Mouse (Mus musculus) gastrocnemius, postnatal 25 days (tissue): Measurements from ENCODE around the gene H2-Aa. TPM values are rescaled to one million over a fixed set of nuclear protein-coding genes. Genes with fewer than 3 reads are reported as not detected.

ENCODE experiments used
- DNase-seq: peaks from one replicate; pipeline ENCODE4 v3.0.0; 2022
- total RNA-seq, 2 experiments: library from RNA; stranded (reverse); gene quantifications; 1 replicate in 1 of 2; 2 replicates in 1 of 2; pipeline ENCODE4 v1.2.3; 2021

Gene H2-Aa
- total RNA-seq, 2 experiments from 2014 or later = 4.4 to 4.5 TPM

GRCm38 (mm10) chr17:34263068-34263467 lies 24.6 kb downstream of the H2-Aa start:
- DNase-seq = peak; percentile 30

- DNase-seq = no peak
Measured at GRCm38 (mm10) chr17:34261502-34261901, 26.1 kb downstream of the H2-Aa start.

GRCm38 (mm10) chr17:34260551-34260950 lies 27.1 kb downstream of the H2-Aa start:
- no peak for DNase-seq

GRCm38 (mm10) chr17:34257594-34258375 lies 29.8 kb downstream of the H2-Aa start, which contains the start of gene H2-Ab1:
Gene H2-Ab1 (plus strand): TSS chr17:34257689.
- peak; percentile 52 for DNase-seq

- no peak for DNase-seq
Measured at GRCm38 (mm10) chr17:34256501-34256900, 31.1 kb downstream of the H2-Aa start.

GRCm38 (mm10) chr17:34251666-34252065 lies 36.0 kb downstream of the H2-Aa start:
- no peak for DNase-seq

GRCm38 (mm10) chr17:34249878-34250277 lies 37.7 kb downstream of the H2-Aa start:
- no peak for DNase-seq

DNA sequence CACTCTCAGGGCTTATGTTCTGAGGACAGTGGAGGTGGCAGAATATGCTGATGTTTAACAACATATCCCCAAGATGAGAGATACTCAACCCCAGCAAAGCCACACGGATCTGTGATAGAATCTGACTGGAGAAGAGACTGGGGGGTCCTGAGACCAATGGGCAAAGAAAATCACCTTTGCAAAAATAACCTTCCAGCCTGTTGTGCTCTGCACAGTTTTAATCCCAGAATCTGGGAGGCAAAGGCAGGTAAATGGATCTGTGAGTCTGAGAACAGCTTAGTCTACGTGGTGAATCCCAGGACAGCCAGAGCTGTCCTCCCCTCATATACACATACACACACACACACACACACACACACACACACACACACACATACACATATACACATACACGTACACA lies 38.3 kb downstream of the H2-Aa start:
- DNase-seq = no peak

DNA sequence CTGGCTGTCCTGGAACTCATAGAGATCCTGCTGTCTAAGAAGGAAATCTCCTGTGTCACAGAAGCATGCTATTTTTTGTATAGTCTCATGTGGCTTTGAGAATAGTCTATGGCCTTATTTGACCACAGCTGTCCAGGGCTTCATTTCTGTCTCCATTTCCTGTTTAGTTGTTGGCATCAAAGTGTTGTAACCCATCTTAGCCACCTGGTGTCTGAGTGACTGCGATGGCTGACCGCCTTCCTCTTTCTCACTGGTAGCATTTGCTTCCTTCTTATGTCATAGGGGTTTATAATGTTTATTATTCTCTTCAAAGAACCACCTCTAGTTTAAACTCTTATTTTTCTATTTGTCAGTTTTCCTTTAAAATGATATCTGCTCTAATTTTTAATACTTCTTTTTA lies 38.9 kb downstream of the H2-Aa start:
- DNase-seq = no peak

DNA sequence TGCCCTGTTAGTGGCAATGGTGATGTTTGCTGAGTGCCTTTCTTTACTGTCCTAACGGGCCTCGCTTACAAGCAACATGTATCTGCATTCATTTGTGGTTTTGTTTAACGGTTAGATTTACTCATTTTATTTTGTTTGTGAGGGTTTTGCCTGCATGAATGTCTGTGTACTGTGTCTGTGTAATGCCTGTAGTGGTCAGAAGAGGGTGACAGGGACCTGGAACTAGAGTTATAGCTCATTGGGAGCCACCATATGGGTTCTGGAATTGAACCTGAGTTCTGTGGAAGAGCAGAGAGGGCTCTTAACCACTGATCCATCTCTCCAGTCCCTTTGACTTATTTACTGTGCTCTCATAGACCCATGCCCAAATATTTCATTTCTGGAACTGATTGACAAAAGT lies 40.6 kb downstream of the H2-Aa start:
- no peak for DNase-seq

DNA sequence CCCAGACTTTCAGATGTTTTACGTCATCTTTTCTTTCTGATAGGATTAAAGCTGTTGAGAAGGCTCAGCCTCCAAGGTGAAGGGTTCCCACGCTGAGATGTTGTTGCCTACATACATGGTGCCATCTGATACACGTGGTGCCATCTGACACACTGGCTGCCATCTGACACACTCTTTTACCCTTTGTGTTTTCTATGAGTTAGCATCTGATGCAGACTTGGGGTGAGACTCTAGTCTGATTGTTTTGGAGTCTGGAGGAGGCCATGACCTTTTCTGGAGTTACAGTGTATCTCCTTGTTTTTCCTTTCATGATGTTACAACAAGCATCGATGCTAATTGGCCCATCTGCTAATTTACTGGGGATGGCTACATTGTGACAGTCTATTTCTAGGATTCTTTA lies 43.0 kb downstream of the H2-Aa start:
- DNase-seq = no peak

- no peak for DNase-seq
Measured at GRCm38 (mm10) chr17:34240916-34241315, 46.7 kb downstream of the H2-Aa start.

DNA sequence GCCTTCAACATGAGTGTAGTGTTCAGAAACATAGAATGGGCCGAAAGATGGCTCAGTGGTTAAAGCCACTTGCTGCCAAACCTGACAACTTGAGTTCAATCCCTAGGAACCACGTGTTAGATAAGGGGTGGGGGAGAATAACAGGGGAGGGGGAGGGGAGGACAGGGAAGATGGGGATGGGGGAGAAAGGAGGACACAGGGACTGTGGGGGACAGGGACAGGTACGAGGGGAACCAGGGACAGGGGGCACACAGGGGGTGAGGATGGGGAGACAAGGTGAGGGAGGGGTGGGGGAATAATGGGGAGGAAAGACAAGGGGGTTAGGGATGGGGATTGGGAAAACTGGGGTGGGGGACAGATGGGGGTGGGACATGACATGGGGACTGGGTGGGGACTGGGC lies 47.3 kb downstream of the H2-Aa start:
- DNase-seq = no peak

DNA sequence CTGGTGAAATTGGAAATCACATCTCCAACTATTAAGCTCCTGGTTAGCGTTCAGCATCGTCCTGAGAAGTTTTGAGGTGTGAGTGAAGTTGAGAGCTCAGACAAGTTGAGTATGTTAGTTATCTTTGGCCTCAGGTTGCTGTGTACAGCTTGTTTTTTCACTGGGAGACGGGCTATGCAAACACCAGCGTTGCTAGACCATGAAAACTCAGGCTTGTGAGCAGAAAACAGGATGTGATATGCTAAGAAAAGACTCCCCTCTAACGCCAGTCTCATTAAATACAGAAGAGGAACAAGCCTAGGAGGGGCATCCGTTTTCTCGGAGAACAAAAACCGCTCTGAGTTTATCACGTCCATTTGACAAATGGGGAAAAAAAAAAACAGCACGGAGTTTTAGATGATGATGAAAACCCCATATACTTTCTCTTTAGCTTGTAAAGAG lies 48.0 kb downstream of the H2-Aa start:
- no peak for DNase-seq

- DNase-seq = no peak
Measured at GRCm38 (mm10) chr17:34238706-34239105, 48.9 kb downstream of the H2-Aa start, which contains the start of gene H2-Ob. Gene H2-Ob (plus strand): TSS chr17:34238903.

- no peak for DNase-seq
Measured at GRCm38 (mm10) chr17:34237741-34238140, 49.9 kb downstream of the H2-Aa start.

GRCm38 (mm10) chr17:34236691-34237090 lies 50.9 kb downstream of the H2-Aa start:
- DNase-seq = no peak

DNA sequence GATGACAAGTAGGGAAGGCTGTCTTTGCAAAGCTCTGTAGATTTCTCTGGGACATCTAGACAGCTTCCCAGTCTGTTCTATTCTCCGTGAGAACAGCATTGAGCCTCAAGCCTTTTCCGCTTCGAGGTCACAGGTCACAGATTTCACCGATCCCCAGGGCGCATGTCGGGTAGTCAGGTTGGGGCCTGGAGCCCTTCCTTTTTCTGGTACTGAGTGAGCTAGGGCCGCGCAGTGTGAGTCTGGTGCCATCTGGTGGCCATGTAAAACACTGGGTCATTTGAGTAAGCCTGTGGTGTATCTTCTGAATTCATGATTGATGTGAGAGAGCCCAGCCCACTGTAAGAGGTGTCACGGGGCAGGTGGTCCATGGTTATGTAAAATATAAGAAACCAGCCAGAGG lies 52.7 kb downstream of the H2-Aa start:
- peak; percentile 66 for DNase-seq

Other genes starting within 250 kb of the H2-Aa start
- gene Col11a2, start 248.4 kb downstream of the H2-Aa start, total RNA-seq = 10 to 100 TPM in 1 of 2 experiments, 1 to 10 TPM in 1; 6.5 to 16.7 TPM
- not detected for gene H2-Oa, start 195.5 kb downstream of the H2-Aa start, total RNA-seq
- gene H2-DMa, start 168.3 kb downstream of the H2-Aa start, total RNA-seq = 1 to 10 TPM; 2.8 to 3.1 TPM
- gene Brd2, start 165.2 kb downstream of the H2-Aa start, total RNA-seq = 10 to 100 TPM; 66.7 to 69.1 TPM
- gene H2-DMb2, start 144.5 kb downstream of the H2-Aa start, total RNA-seq = under 1 TPM; 0.28 to 0.67 TPM
- gene H2-DMb1, start 134.8 kb downstream of the H2-Aa start, total RNA-seq = 1 to 10 TPM in 1 of 2 experiments, under 1 TPM in 1; 0.43 to 1.2 TPM
- gene Tap1, start 100.3 kb downstream of the H2-Aa start, total RNA-seq = 1 to 10 TPM; 1.4 to 1.5 TPM
- 1 to 10 TPM; 1.3 to 3.1 TPM for gene Psmb9, start 100.1 kb downstream of the H2-Aa start, total RNA-seq
- gene Psmb8, start 90.1 kb downstream of the H2-Aa start, total RNA-seq = 1 to 10 TPM; 2.9 to 4.8 TPM
- gene Tap2, start 84.3 kb downstream of the H2-Aa start, total RNA-seq = 1 to 10 TPM; 4.3 to 5.1 TPM
- gene H2-Ob, start 48.9 kb downstream of the H2-Aa start, total RNA-seq = under 1 TPM in 1 of 2 experiments, not detected in 1; 0.13 TPM
- gene H2-Ab1, start 30.1 kb downstream of the H2-Aa start, total RNA-seq = 1 to 10 TPM; 2.7 to 3.3 TPM
- 1 to 10 TPM; 3.9 to 5.5 TPM for gene H2-Eb1, start 18.0 kb upstream of the H2-Aa start, total RNA-seq
- not detected for gene H2-Eb2, start 37.8 kb upstream of the H2-Aa start, total RNA-seq
- gene Btnl2, start 67.0 kb upstream of the H2-Aa start, total RNA-seq = under 1 TPM; 0.31 to 0.43 TPM
- not detected for gene Btnl1, start 89.3 kb upstream of the H2-Aa start, total RNA-seq
- not detected for gene BC051142, start 111.0 kb upstream of the H2-Aa start, total RNA-seq
- gene Btnl4, start 189.5 kb upstream of the H2-Aa start, total RNA-seq = not detected
- not detected for gene Btnl6, start 229.5 kb upstream of the H2-Aa start, total RNA-seq